Mouse (Mus musculus): ENCODE results near the gene Ccdc80.

The Ccdc80 gene

GRCm38 (mm10) chr16:45117200-45117599 lies 24.0 kb downstream of the Ccdc80 start:
- DNase-seq (ENCODE audit: low spot score), result no peak

GRCm38 (mm10) chr16:45118760-45119159 lies 25.6 kb downstream of the Ccdc80 start:
- no peak for DNase-seq (ENCODE audit: low spot score)

- no peak for DNase-seq (ENCODE audit: low spot score)
Measured at GRCm38 (mm10) chr16:45120844-45121425, 27.7 kb downstream of the Ccdc80 start.

- DNase-seq (ENCODE audit: low spot score), result no peak
Measured at GRCm38 (mm10) chr16:45122571-45122970, 29.4 kb downstream of the Ccdc80 start.

GRCm38 (mm10) chr16:45124230-45125203 lies 31.3 kb downstream of the Ccdc80 start:
- no peak for DNase-seq (ENCODE audit: low spot score)

- DNase-seq (ENCODE audit: low spot score), result no peak
Measured at GRCm38 (mm10) chr16:45127936-45128710, 34.9 kb downstream of the Ccdc80 start.

- no peak for DNase-seq (ENCODE audit: low spot score)
Measured at GRCm38 (mm10) chr16:45141711-45142110, 48.5 kb downstream of the Ccdc80 start.

GRCm38 (mm10) chr16:45142565-45142964 lies 49.4 kb downstream of the Ccdc80 start:
- no peak for DNase-seq (ENCODE audit: low spot score)

- DNase-seq (ENCODE audit: low spot score), result no peak
Measured at GRCm38 (mm10) chr16:45145119-45145518, 51.9 kb downstream of the Ccdc80 start.

GRCm38 (mm10) chr16:45148488-45149082 lies 55.4 kb downstream of the Ccdc80 start:
- DNase-seq (ENCODE audit: low spot score), result no peak

GRCm38 (mm10) chr16:45154741-45155250 lies 61.6 kb downstream of the Ccdc80 start:
- DNase-seq (ENCODE audit: low spot score), result no peak

GRCm38 (mm10) chr16:45158136-45158521 lies 64.9 kb downstream of the Ccdc80 start:
- no peak for DNase-seq (ENCODE audit: low spot score)

GRCm38 (mm10) chr16:45158522-45159388 lies 65.6 kb downstream of the Ccdc80 start, which contains the start of the genes Slc35a5 and Atg3:
TSS of gene Slc35a5 (minus strand) at chr16:45158706.
TSS of gene Atg3 (plus strand) at chr16:45158785.
- peak; percentile 90 for DNase-seq (ENCODE audit: low spot score)

GRCm38 (mm10) chr16:45159389-45159716 lies 66.2 kb downstream of the Ccdc80 start:
- DNase-seq (ENCODE audit: low spot score), result no peak

Measured in spleen, adult 12 weeks (tissue).